Mouse (Mus musculus) heart, postnatal 0 days (tissue): ENCODE results near the gene Hoxd4. TPM values are rescaled to one million over a fixed set of nuclear protein-coding genes. Genes with fewer than 3 reads are reported as not detected.

Source experiments
- ATAC-seq: fragments of 200-750 bp; cut with Nextera tagmentation; 2 replicates; pipeline ENCODE4 v1.8.0; 2017; ENCODE audit warnings: low read depth, moderate number of reproducible peaks, moderate library complexity; ENCODE audit not compliant: insufficient read depth
- DNase-seq: peaks from one replicate; pipeline ENCODE4 v3.0.0-alpha.2; 2016; ENCODE audit warnings: low spot score
- H3K27ac ChIP-seq: fragments of 300-500 bp; sonication (generic); 2 replicates; pipeline ENCODE4 v1.5.1; 2014; ENCODE audit warnings: low read depth, mild to moderate bottlenecking
- H3K27me3 ChIP-seq: fragments of 300-500 bp; sonication (generic); 2 replicates; pipeline ENCODE4 v1.6.1; 2014; ENCODE audit warnings: low read length, mixed read lengths; ENCODE audit not compliant: control insufficient read depth, insufficient read depth
- H3K36me3 ChIP-seq: fragments of 300-500 bp; sonication (generic); replicated peaks from 2 replicates; pipeline ENCODE4 v1.6.1; 2014; ENCODE audit warnings: low read length, mixed read lengths; ENCODE audit not compliant: control insufficient read depth, insufficient read depth
- H3K4me1 ChIP-seq: fragments of 300-500 bp; sonication (generic); 2 replicates; pipeline ENCODE4 v1.6.1; 2014; ENCODE audit warnings: antibody characterized with exemption; ENCODE audit not compliant: control insufficient read depth, insufficient read depth
- H3K4me2 ChIP-seq: fragments of 300-500 bp; sonication (generic); 2 replicates; pipeline ENCODE4 v1.6.1; 2014; ENCODE audit warnings: low read depth, mild to moderate bottlenecking, low read length, moderate library complexity
- H3K4me3 ChIP-seq: fragments of 300-500 bp; sonication (generic); 2 replicates; pipeline ENCODE4 v1.5.1; 2014; ENCODE audit warnings: low read depth, low read length
- H3K9ac ChIP-seq: fragments of 300-500 bp; sonication (generic); replicated peaks from 2 replicates; pipeline ENCODE4 v1.6.1; 2014; ENCODE audit warnings: low read depth, low read length, mixed read lengths
- H3K9me3 ChIP-seq: fragments of 300-500 bp; sonication (generic); replicated peaks from 2 replicates; pipeline ENCODE4 v1.6.1; 2016; ENCODE audit warnings: low read length; ENCODE audit not compliant: control insufficient read depth
- CTCF ChIP-seq: IDR thresholded peaks from 2 replicates; pipeline ENCODE4 v1.5.1; 2016; ENCODE audit warnings: antibody characterized with exemption, control low read depth, low read depth
- EP300 ChIP-seq: IDR thresholded peaks from 2 replicates; pipeline ENCODE4 v1.6.1; 2016; ENCODE audit warnings: antibody characterized with exemption, low read depth
- WGBS: fragments of 180-500 bp; shearing (Covaris S2); extraction: QIAGEN DNeasy Blood & Tissue Kit; methylation state at CpG from one replicate; pipeline ENCODE4 v1.1.7; 2014; 5-methylcytosine and 5-hydroxymethylcytosine counted together
- polyA plus RNA-seq: library from polyadenylated mRNA; unstranded; fragments of >200 nt; fragmentation: Nextera tagmentation; extraction: Ambion mirVana; gene quantifications from 2 replicates; pipeline ENCODE4 v1.2.1, GENCODE M21; 2015
- total RNA-seq: library from RNA; depleted of rRNA; stranded (reverse); fragments of >200 nt; gene quantifications from 2 replicates; pipeline ENCODE4 v1.2.3, GENCODE M21; 2014; ENCODE audit warnings: low replicate concordance

Gene Hoxd4
- total and polyA plus RNA-seq, 2 experiments from 2014 or later, result 0.05 TPM; not detected in 1

- H3K4me2 ChIP-seq, result peak overlapping the region; percentile 68
- under 1% methylated on average over 58 of the region's 74 CpGs for WGBS
- DNase-seq, result no peak
- ATAC-seq, result peak; percentile 44; the same call in 1 of the 2 replicates
- no peaks in the 10 kb centered on the region for H3K9me3 ChIP-seq
- H3K9ac ChIP-seq, result no peak overlapping the region
- peaks cover 8% of the 10 kb centered on the region; the same call in 1 of the 2 replicates for H3K4me1 ChIP-seq
- no peak overlapping the region for H3K27ac ChIP-seq
- peak overlapping the region; percentile 51 for H3K4me3 ChIP-seq
- TF ChIP-seq CTCF, result no peak
- TF ChIP-seq EP300, result no peak
- H3K27me3 ChIP-seq, result peaks cover 99% of the 10 kb centered on the region
- no peaks in the 10 kb centered on the region for H3K36me3 ChIP-seq
Observed at GRCm38 (mm10) chr2:74668370-74669229, 43.1 kb upstream of the Hoxd4 start.

- ATAC-seq, result no peak
- no peaks in the 10 kb centered on the region for H3K9me3 ChIP-seq
- no peak overlapping the region for H3K4me2 ChIP-seq
- no peak overlapping the region for H3K9ac ChIP-seq
- H3K36me3 ChIP-seq, result no peaks in the 10 kb centered on the region
- no peak overlapping the region for H3K4me3 ChIP-seq
- 1% methylated on average over 3 of the region's 3 CpGs for WGBS
- DNase-seq, result no peak
- TF ChIP-seq EP300 (no peak), CTCF (no peak)
- no peak overlapping the region for H3K27ac ChIP-seq
- peaks cover 99% of the 10 kb centered on the region for H3K27me3 ChIP-seq
- H3K4me1 ChIP-seq, result peaks cover 8% of the 10 kb centered on the region; the same call in 1 of the 2 replicates
Observed at GRCm38 (mm10) chr2:74669230-74669578, 42.5 kb upstream of the Hoxd4 start.

- Histone ChIP-seq H3K4me3 (no peak overlapping the region), H3K4me2 (no peak overlapping the region), H3K27me3 (peaks cover 99% of the 10 kb centered on the region), H3K9me3 (no peaks in the 10 kb centered on the region), H3K9ac (no peak overlapping the region), H3K27ac (no peak overlapping the region), H3K36me3 (no peaks in the 10 kb centered on the region), H3K4me1 (peaks cover 8% of the 10 kb centered on the region; the same call in 1 of the 2 replicates)
- DNase-seq, result no peak
- WGBS, result 3% methylated on average over 14 of the region's 14 CpGs
- ATAC-seq, result no peak
- TF ChIP-seq CTCF, result no peak
Observed at GRCm38 (mm10) chr2:74669650-74670235, 42.0 kb upstream of the Hoxd4 start.

- Histone ChIP-seq H3K9me3 (no peaks in the 10 kb centered on the region), H3K4me1 (peaks cover 8% of the 10 kb centered on the region; the same call in 1 of the 2 replicates), H3K4me3 (no peak overlapping the region), H3K9ac (no peak overlapping the region), H3K27me3 (peaks cover 99% of the 10 kb centered on the region), H3K36me3 (no peaks in the 10 kb centered on the region), H3K4me2 (no peak overlapping the region), H3K27ac (no peak overlapping the region)
- WGBS, result 10% methylated on average over 3 of the region's 3 CpGs
- TF ChIP-seq CTCF, result no peak
- ATAC-seq (no peak), DNase-seq (no peak)
Observed at GRCm38 (mm10) chr2:74670632-74671188, 41.0 kb upstream of the Hoxd4 start.

- Histone ChIP-seq H3K4me1 (peaks cover 8% of the 10 kb centered on the region; the same call in 1 of the 2 replicates), H3K4me3 (peak overlapping the region; percentile 41; the same call in 1 of the 2 replicates), H3K9me3 (no peaks in the 10 kb centered on the region), H3K27me3 (peaks cover 100% of the 10 kb centered on the region), H3K27ac (no peak overlapping the region), H3K9ac (no peak overlapping the region), H3K36me3 (no peaks in the 10 kb centered on the region), H3K4me2 (peak overlapping the region; percentile 3; the same call in 1 of the 2 replicates)
- no peak for ATAC-seq
- no peak for DNase-seq
- TF ChIP-seq CTCF (no peak), EP300 (no peak)
- 19% methylated on average over 5 of the region's 5 CpGs for WGBS
Observed at GRCm38 (mm10) chr2:74671847-74672246, 39.9 kb upstream of the Hoxd4 start.
